Mouse (Mus musculus): ENCODE results near the gene Mrpl32. TPM values are rescaled to one million over a fixed set of nuclear protein-coding genes. Genes with fewer than 3 reads are reported as not detected.
A peak's percentile ranks its signal among the peaks of the same experiment; 100 is the strongest.

The Mrpl32 gene
- total RNA-seq (2015): 71.8 and 88.0 TPM in 2 replicates
- total RNA-seq (2017): 97.2 and 102 TPM in 2 replicates

DNA sequence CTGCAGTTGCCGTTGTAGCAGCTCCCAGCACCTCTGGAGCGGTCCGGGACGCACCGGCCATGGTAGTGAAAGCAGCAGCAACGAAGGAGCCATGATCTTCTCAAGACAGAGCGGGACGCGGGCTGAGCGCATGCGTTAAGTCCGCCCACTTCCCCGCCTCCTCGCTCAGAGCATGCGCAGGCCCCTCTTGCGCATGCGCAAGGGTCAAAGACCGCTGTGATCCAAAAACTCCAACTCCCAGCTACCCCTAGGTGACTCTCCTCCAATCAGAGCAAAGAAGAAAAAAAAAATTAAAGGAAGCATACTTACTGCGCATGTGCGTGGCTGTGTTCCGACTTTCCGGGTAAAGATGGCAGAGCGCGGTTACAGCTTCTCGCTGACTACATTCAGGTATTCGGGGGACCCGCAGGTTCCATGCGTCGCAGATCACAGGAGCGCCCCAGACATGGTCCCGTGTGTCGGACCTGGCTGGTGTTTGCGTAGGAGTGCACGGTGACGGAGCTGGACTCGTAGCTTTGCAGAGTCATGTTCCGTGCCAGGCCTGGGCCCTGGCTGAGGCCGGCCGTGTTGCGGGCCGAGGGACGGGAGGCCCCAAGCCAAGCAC lies at the start of gene Mrpl32, which contains the start of gene Psma2:
TSS of gene Mrpl32 (minus strand) at position 240 of the 604 bp plus-strand sequence.
TSS of gene Psma2 (plus strand) at position 315 of the 604 bp plus-strand sequence.
- ATAC-seq (replicated peaks; ENCODE audit: poor library complexity): peak; percentile 93

DNA sequence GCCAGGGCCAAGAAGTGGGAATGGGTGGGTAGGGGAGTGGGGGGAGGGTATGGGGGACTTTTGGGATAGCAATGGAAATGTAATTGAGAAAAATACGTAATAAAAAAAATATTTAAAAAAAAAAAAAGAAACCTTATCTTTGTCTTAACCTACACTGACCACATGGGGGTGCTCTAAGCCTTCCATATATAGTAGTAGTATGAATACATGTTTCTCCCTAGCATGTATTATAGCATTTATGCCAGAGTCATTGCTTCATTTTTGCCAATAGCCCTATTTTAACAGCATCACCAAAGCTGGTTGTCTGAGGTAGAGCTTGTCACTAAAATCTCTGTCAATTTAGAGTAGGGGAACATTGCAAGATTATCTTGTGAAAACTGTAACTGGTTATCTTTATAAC lies 36.3 kb upstream of the Mrpl32 start:
- peak; percentile 88 for ATAC-seq (replicated peaks; ENCODE audit: poor library complexity)

DNA sequence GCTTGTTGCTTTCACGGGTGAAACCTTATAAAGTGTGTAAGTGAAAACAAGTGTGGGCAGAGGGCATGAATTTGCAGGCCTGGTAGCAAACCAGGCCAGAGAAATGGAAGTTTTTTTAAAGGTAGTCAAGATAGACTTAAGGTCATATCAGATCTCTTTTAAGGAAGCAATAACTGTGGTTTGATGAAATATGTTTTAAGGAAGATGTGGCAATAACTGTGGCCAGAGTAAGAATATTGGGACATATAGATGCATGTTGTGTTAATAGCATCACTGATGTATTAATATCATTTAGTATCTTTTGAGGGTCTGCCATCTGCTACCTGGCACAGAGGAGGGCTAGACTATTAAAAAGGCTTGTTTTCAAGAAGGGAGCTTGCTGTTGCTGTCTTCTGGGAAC lies 27.0 kb upstream of the Mrpl32 start:
- ATAC-seq (replicated peaks; ENCODE audit: poor library complexity): peak; percentile 93

DNA sequence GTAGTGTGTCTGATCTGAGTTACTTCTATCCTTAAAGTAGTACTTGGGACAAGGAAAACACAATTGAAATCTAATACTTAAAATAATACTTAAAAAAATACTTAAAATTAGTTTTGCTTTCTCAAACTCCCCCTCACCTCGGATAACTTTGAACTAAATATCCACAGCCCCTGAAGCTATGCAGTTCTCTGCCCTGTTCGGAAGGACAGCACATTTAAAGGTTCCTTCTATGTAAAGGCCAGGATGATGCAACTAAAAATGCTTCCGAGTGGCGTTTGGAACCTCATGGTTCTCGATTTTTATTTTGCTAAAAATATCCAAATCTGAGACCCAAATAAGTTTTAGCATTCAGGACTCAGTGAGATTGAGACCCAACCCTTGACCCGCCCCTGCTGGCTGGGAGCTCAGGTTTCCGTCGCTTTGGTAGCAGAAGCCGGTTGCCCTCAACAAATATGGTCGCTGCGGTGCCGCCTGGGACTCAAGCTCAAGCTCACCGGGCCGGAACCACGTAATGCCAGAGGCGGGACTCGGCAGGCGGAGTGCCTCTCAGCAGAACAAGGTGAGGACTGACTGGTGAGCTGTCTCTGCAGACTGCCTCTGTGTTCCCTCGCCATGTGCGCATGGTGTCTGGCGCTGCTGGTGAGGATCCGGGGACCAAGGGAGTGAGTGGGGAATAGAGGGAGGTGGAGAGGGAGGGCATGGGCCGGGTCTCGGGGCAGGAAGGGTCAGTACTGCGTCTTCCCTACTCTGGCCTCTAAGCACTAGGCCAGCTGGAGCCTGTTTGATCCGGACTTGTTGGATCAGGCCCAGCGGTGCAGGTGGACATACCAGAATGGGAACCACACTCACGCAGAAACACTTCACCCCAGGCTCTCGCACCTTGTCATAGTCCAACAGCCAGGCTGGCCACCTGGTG lies 17.0 kb upstream of the Mrpl32 start, which contains the start of gene AW209491:
TSS of gene AW209491 (plus strand) at position 429 of the 916 bp plus-strand sequence.
- peak; percentile 99 for ATAC-seq (replicated peaks; ENCODE audit: poor library complexity)

DNA sequence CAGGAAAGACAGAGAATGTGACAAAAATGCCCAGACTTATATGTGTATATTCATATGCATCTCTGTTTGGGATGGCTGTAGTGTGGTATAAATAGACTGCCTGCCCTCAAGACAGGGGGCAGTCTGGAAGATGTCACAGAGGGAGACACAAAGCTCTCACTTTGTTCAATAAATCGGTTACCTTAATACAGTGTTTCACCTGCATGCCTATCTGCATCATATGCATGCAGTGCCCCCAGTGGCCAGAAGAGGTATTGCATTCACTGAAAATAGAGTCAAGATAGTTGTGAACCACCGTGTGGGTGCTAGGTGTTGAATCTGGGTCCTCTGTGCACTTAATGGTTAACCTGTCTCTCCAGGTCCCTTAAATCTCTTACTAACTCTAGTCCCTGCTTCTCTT lies 5.8 kb upstream of the Mrpl32 start:
- ATAC-seq (replicated peaks; ENCODE audit: poor library complexity): peak; percentile 99

DNA sequence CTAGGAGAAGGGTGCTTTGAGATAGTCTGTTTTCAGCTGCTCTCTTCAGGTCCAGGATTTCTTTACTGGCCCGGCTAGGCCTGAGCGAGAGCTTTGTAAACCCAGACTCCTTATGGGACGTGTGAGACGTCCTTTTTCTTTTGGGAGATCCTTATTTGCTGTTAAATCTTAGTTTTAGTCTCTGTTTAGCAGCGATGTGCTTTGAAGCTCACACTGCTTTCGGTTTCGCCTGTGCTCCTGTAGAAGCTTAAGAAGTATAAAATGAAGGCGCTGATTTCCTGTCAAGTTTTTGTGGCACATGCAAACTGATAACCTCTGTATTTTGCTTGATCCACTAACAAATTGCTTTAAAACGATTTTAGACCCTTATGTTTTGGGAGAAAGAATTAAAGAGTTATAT lies 588 bp upstream of the Mrpl32 start:
- ATAC-seq (replicated peaks; ENCODE audit: poor library complexity): peak; percentile 3

DNA sequence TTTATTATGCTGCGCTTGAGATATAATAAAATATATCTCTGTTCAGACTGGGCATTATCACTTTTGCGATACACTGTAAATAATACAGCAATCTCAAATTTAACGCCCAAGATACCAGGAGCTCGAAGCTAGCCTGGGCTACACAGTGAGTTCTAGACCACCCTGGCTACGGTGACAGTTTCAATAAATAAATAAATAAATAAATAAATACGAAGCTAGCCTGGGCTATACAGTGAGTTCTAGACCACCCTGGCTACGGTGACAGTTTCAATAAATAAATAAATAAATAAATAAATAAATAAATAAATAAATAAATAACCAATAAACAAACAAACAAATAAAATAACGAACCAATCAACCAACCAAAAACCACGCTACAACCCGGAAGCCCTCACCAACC lies 502 bp downstream of the Mrpl32 start:
- ATAC-seq (replicated peaks; ENCODE audit: poor library complexity): no peak

DNA sequence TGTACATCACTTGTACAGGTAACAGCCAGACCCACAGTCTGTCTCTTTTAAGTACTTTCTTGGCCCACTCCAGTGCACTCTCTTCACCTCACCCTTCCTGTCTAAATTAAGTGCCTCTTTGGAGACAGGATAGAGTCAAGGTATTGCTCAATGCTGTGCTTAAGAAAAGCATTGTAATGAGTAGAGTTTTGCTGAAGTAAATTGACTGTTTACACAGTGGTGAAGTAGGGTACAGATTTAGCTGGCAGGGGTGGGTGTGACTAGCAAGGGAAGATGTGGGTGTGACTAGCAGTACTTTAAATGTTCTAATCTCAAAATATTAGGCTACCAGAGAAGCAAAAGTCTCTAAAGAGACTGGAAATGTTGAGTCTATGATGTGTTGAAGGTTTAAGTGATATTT lies 5.3 kb downstream of the Mrpl32 start:
- ATAC-seq (replicated peaks; ENCODE audit: poor library complexity): 0 out of 2 replicates have a peak, but pooled peaks have one; percentile 9

DNA sequence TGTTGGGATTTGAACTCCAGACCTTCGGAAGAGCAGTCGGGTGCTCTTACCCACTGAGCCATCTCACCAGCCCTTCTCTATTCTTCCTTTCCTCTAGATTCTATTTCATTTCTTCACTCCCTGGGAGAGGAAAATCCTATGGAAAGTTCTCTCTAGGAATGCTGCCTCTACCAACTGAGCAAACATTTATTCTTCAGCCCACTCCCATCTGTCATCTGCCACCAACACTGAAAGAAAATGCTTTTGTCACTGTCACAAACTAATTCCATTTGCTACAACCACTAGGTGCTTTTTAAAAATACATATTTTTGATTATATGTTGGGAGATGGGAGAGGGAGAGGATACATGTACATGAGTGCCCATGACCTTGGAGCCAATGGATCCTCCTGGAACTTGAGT lies 10.2 kb downstream of the Mrpl32 start:
- no peak for ATAC-seq (replicated peaks; ENCODE audit: poor library complexity)

DNA sequence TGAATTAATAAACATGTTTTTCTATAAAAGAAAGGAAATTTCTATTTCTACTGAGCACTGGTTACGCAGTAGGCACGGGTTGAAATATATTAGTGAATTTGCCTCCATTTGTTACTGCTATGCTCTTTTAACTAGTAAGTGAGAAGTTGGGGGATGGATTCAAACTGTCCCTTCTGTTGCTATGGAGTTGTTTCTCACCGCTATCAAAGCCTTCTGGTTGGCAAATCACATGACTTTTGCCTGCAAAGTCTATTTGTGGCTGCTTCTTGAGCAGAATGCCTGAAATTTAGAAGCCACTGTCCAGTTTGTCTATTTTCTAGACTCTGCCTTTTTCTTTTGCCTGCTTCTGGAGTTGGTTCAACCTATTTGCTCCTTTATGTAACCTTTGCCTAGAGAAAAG lies 32.6 kb downstream of the Mrpl32 start:
- no peak for ATAC-seq (replicated peaks; ENCODE audit: poor library complexity)

DNA sequence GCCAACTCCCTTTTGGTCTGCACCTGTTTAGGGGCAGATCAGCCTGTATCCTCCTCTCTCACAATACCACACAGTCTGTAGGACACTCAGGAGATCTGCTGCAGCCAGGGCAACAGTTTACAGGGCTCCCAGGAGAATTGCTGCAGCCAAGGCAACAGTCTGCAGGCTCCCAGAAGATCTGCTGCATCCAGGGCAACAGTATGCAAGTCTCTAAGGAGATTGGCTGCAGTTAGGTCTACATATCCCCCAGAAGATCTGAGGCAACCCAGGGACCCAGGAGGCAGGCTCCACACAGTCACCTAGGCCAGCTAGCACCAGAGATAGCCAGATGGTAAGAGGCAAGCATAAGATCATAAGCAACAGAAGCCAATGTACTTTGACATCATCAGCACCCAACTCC lies 38.8 kb downstream of the Mrpl32 start:
- no peak for ATAC-seq (replicated peaks; ENCODE audit: poor library complexity)

DNA sequence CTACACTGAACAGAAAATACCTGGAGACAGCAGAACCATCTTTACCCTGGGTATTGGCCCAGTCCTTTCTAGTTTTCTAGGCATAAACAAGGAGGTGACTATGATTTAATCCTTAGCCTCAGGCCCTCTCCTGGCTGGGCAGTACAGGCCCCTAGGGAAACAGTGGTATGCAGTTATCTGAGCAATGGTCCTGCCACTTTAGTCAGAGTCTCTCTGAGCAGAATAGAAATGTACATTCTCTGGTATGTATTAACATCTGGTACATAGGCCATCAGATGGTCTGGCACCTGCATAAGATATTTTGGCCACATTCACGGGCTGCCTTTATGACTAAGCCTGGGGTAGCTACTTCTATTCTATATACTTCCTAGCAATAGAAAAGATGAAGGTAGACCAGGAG lies 51.6 kb downstream of the Mrpl32 start:
- no peak for ATAC-seq (replicated peaks; ENCODE audit: poor library complexity)

Other genes with a start within 250 kb of the Mrpl32 start
- gene Hecw1, start 89.9 kb downstream of the Mrpl32 start, total RNA-seq (2015): not detected in 2 replicates
- not detected in 2 replicates for gene Hecw1, start 89.9 kb downstream of the Mrpl32 start, total RNA-seq (2017)
- 148 and 152 TPM in 2 replicates for gene Psma2, start 75 bp upstream of the Mrpl32 start, total RNA-seq (2015)
- 109 and 114 TPM in 2 replicates for gene Psma2, start 75 bp upstream of the Mrpl32 start, total RNA-seq (2017)
- gene AW209491, start 17.0 kb upstream of the Mrpl32 start, total RNA-seq (2015): 8.0 and 9.6 TPM in 2 replicates
- 16.7 and 27.8 TPM in 2 replicates for gene AW209491, start 17.0 kb upstream of the Mrpl32 start, total RNA-seq (2017)

Data from megakaryocyte progenitor cell, adult 5-6 weeks (primary cell).